Mouse (Mus musculus) E14TG2a.4 (cell line): ENCODE results near the gene Tpbg.

ENCODE experiments used
- CTCF ChIP-seq: conservative IDR thresholded peaks from 2 replicates; pipeline ENCODE4 v1.5.1; 2014; ENCODE audit warnings: low read length
- POU5F1 ChIP-seq: IDR thresholded peaks from 2 replicates; pipeline ENCODE4 v1.6.1; 2014; ENCODE audit warnings: low read length, borderline replicate concordance

GRCm38 (mm10) chr9:85809246-85809645 is 32.9 kb upstream of the Tpbg start:
- TF ChIP-seq CTCF = no peak
- no peak for TF ChIP-seq POU5F1
